Mouse (Mus musculus) CD4-positive, CD25-positive, alpha-beta regulatory T cell, adult 9 weeks (primary cell): Measurements from ENCODE around the gene Cldn11. TPM values are rescaled to one million over a fixed set of nuclear protein-coding genes. Genes with fewer than 3 reads are reported as not detected.

ENCODE experiments used
- polyA plus RNA-seq: library from polyadenylated mRNA; unstranded; fragments of 100-300 nt; shearing (Covaris generic); gene quantifications from one replicate; pipeline ENCODE4 v1.2.1, GENCODE M21; 2017

The Cldn11 gene
- not detected for polyA plus RNA-seq

GRCm38 (mm10) chr3:31149706-31150105 is at the start of gene Cldn11:
Gene Cldn11, plus strand, starts transcription at chr3:31149920.

Other genes with a start within 250 kb of the Cldn11 start
- 43.3 TPM for gene Phc3, start 180.5 kb upstream of the Cldn11 start, polyA plus RNA-seq
- 1.5 TPM for gene Prkci, start 154.2 kb upstream of the Cldn11 start, polyA plus RNA-seq
- gene Skil, start 54.9 kb upstream of the Cldn11 start, polyA plus RNA-seq = 52.1 TPM
- not detected for gene Slc7a14, start 160.5 kb downstream of the Cldn11 start, polyA plus RNA-seq